Mouse (Mus musculus) lung, postnatal 10 days (tissue): Measurements from ENCODE around the gene Med15.
"Not testable (repeated sequence)": the region's sequence is repeated elsewhere in the genome, so short reads cannot be mapped to it uniquely, and the experiment has no call there.

Experiments
- DNase-seq: peaks from one replicate; pipeline ENCODE4 v3.0.0; 2021

The Med15 gene

GRCm38 (mm10) chr16:17614740-17615139, 118.0 kb downstream of the Med15 start:
- not testable (repeated sequence) for DNase-seq

GRCm38 (mm10) chr16:17611383-17611782, 121.3 kb downstream of the Med15 start:
- DNase-seq, result no peak

- DNase-seq, result no peak
These were observed 127.0 kb downstream of the Med15 start for GRCm38 (mm10) chr16:17605684-17606083.

GRCm38 (mm10) chr16:17604941-17605340, 127.8 kb downstream of the Med15 start:
- DNase-seq, result no peak
